Mouse (Mus musculus): ENCODE measurements at regions not wholly inside any gene's neighbourhood (a gene's known extent, or its start where the extent isn't known, plus 50 kb on each side); places are given as distances from the start of the nearest gene placed in this dataset.
"Not testable (repeated sequence)": the region's sequence is repeated elsewhere in the genome, so short reads cannot be mapped to it uniquely, and the experiment has no call there.

DNA sequence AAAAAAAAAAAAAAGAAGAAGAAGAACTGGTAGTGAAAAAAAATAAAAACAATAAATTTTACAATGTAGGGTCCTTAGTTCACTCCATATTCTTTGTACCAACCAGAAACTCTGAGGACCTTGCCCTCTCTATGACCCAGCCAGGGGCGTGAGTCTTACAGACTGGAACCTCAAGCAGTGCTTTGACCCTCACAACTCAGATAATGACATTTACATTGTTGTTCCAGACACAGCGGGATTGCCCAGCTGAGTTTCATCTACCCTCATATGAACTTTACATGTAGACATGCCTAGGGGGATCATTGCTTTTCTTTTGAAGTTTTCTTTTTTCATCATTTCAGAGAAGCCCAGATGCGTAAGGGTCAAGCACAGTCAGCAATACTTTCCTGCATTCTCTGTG, 1496.6 kb upstream of the 4931417E11Rik start:
- DNase-seq, result no peak

DNA sequence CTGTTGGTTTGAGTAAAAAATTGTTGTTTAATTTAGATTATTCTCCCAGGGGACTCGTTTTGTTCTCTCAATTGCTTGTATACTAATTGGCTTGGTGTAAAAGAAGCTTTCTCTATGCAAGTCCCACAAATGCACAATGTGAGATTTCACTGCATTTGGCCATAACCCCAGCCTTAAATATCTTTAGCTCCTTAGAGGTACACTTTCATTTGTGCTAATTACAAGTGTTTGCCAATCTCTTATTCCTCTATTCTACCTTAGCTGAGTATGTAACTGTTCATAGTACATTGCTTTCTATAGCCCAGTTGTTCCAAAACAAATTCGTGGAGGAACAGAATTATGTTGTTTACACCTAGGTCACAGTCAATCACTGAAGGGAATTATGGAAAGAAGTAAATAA, 1459.0 kb upstream of the 4931417E11Rik start:
- DNase-seq, result no peak

DNA sequence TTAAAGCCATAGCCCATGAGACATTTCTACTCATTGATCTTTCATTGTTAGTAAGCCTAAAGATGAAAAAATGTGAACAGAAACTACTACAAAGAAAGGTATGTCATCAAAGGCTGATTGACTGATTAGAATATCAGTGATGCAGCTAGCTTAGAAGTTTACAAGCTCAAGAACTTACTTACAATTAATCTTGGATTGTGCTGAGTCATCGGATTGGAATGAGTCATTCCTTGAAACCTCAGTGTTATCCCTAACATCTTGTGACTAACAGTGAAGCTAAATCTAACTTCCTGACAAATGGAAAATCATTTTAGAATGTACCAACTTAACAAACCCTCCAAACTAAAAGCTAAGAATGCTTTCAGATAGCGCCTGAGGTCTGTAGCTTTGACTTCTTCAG, 1434.1 kb upstream of the 4931417E11Rik start:
- no peak for DNase-seq

DNA sequence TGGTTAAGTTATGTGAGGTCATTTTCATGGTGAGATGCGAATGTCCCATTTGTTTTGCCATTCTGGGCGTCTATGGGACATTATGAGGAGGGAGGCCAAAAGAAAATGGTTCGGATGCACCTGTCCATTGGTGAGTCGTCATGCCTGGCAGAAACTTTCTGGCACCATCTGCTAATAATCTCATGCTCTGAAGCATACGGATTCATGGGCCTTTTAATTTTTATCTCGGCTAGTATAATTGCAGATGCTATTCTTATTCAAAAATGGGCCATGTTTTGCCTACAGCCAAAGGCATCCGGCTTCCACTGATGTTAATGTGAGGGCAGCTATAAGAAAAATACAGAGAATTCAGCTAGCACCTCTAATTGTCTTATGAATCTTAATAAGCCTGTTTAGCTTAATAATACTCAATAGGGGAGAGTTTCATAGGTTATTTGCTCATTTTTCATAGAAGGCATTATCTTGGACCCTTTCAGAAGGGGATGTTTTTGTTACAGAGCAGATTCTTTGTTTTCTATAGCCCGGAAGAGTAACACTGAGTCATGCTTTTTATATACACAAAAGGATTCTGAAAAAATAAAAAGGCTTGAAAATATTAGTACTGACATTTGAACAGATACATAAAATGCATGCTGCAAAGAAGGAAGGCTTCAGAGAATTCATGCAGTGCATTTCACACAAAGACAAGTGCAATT, 1401.3 kb upstream of the 4931417E11Rik start:
- peak; percentile 14 to 41 for DNase-seq

DNA sequence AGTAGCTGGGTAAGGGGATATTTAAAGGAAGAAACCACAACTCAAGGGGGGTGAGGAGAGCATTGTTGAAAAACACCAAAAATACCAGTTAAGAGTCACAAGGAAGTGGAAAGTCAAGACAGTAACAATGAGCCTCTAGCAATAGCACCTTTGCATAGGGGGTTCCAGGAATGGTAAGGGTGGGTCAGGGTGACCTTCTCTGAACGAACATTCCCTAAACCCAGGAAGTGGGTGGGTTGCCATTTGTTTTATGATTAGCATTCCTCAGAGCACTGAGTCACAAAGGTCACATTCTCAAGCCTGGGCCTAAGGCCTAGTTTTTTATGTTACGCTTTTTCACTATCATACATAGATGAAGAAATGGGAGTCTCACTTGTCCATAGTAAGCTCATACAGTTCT, 1351.2 kb upstream of the 4931417E11Rik start:
- DNase-seq, result not testable (repeated sequence)

Data from cerebellum, postnatal 25 days (tissue).